Mouse (Mus musculus) heart, postnatal 0 days (tissue): Measurements from ENCODE around the gene Plk1. TPM values are rescaled to one million over a fixed set of nuclear protein-coding genes. Genes with fewer than 3 reads are reported as not detected.

Experiments
- ATAC-seq: fragments of 200-750 bp; cut with Nextera tagmentation; 2 replicates; pipeline ENCODE4 v1.8.0; 2017; ENCODE audit warnings: low read depth, moderate number of reproducible peaks, moderate library complexity; ENCODE audit not compliant: insufficient read depth
- DNase-seq: peaks from one replicate; pipeline ENCODE4 v3.0.0-alpha.2; 2016; ENCODE audit warnings: low spot score
- H3K27ac ChIP-seq: fragments of 300-500 bp; sonication (generic); 2 replicates; pipeline ENCODE4 v1.5.1; 2014; ENCODE audit warnings: low read depth, mild to moderate bottlenecking
- H3K27me3 ChIP-seq: fragments of 300-500 bp; sonication (generic); 2 replicates; pipeline ENCODE4 v1.6.1; 2014; ENCODE audit warnings: low read length, mixed read lengths; ENCODE audit not compliant: control insufficient read depth, insufficient read depth
- H3K36me3 ChIP-seq: fragments of 300-500 bp; sonication (generic); replicated peaks from 2 replicates; pipeline ENCODE4 v1.6.1; 2014; ENCODE audit warnings: low read length, mixed read lengths; ENCODE audit not compliant: control insufficient read depth, insufficient read depth
- H3K4me1 ChIP-seq: fragments of 300-500 bp; sonication (generic); 2 replicates; pipeline ENCODE4 v1.6.1; 2014; ENCODE audit warnings: antibody characterized with exemption; ENCODE audit not compliant: control insufficient read depth, insufficient read depth
- H3K4me2 ChIP-seq: fragments of 300-500 bp; sonication (generic); 2 replicates; pipeline ENCODE4 v1.6.1; 2014; ENCODE audit warnings: low read depth, mild to moderate bottlenecking, low read length, moderate library complexity
- H3K4me3 ChIP-seq: fragments of 300-500 bp; sonication (generic); 2 replicates; pipeline ENCODE4 v1.5.1; 2014; ENCODE audit warnings: low read depth, low read length
- H3K9ac ChIP-seq: fragments of 300-500 bp; sonication (generic); replicated peaks from 2 replicates; pipeline ENCODE4 v1.6.1; 2014; ENCODE audit warnings: low read depth, low read length, mixed read lengths
- H3K9me3 ChIP-seq: fragments of 300-500 bp; sonication (generic); replicated peaks from 2 replicates; pipeline ENCODE4 v1.6.1; 2016; ENCODE audit warnings: low read length; ENCODE audit not compliant: control insufficient read depth
- CTCF ChIP-seq: IDR thresholded peaks from 2 replicates; pipeline ENCODE4 v1.5.1; 2016; ENCODE audit warnings: antibody characterized with exemption, control low read depth, low read depth
- EP300 ChIP-seq: IDR thresholded peaks from 2 replicates; pipeline ENCODE4 v1.6.1; 2016; ENCODE audit warnings: antibody characterized with exemption, low read depth
- WGBS: fragments of 180-500 bp; shearing (Covaris S2); extraction: QIAGEN DNeasy Blood & Tissue Kit; methylation state at CpG from one replicate; pipeline ENCODE4 v1.1.7; 2014; 5-methylcytosine and 5-hydroxymethylcytosine counted together
- polyA plus RNA-seq: library from polyadenylated mRNA; unstranded; fragments of >200 nt; fragmentation: Nextera tagmentation; extraction: Ambion mirVana; gene quantifications from 2 replicates; pipeline ENCODE4 v1.2.1, GENCODE M21; 2015
- total RNA-seq: library from RNA; depleted of rRNA; stranded (reverse); fragments of >200 nt; gene quantifications from 2 replicates; pipeline ENCODE4 v1.2.3, GENCODE M21; 2014; ENCODE audit warnings: low replicate concordance

Gene Plk1
- total and polyA plus RNA-seq, 2 experiments from 2014 or later: 23.3 to 27.8 TPM

GRCm38 (mm10) chr7:122132497-122133337, 26.5 kb upstream of the Plk1 start, which contains the start of the genes Palb2 and Dctn5:
Gene Palb2, minus strand, starts transcription at chr7:122132985.
Gene Dctn5, plus strand, starts transcription at chr7:122133041.
- TF ChIP-seq CTCF (no peak), EP300 (no peak)
- Histone ChIP-seq H3K27ac (peak within 1 kb of the TSS; percentile 76), H3K4me1 (0 out of 2 replicates have a peak, but pooled peaks cover 11% of the 10 kb centered on the region), H3K36me3 (peaks cover 34% of the 10 kb centered on the region), H3K4me3 (peak within 1 kb of the TSS; percentile 87), H3K27me3 (no peaks in the 10 kb centered on the region), H3K9me3 (no peaks in the 10 kb centered on the region), H3K9ac (peak within 1 kb of the TSS; percentile 84), H3K4me2 (peak within 1 kb of the TSS; percentile 88)
- 0% methylated on average over 53 of the region's 54 CpGs for WGBS
- ATAC-seq (peak; percentile 100), DNase-seq (peak; percentile 96)

GRCm38 (mm10) chr7:122133338-122133625, 26.0 kb upstream of the Plk1 start:
- 13% methylated on average over 8 of the region's 8 CpGs for WGBS
- peak overlapping the region; percentile 87 for H3K4me3 ChIP-seq
- H3K4me2 ChIP-seq: peak overlapping the region; percentile 88
- peak overlapping the region; percentile 84 for H3K9ac ChIP-seq
- 0 out of 2 replicates have a peak, but pooled peaks cover 11% of the 10 kb centered on the region for H3K4me1 ChIP-seq
- no peak for DNase-seq
- no peak for TF ChIP-seq CTCF
- TF ChIP-seq EP300: no peak
- ATAC-seq: no peak
- H3K27me3 ChIP-seq: no peaks in the 10 kb centered on the region
- H3K9me3 ChIP-seq: no peaks in the 10 kb centered on the region
- peak overlapping the region; percentile 76 for H3K27ac ChIP-seq
- H3K36me3 ChIP-seq: peaks cover 34% of the 10 kb centered on the region

- 71% methylated on average over 10 of the region's 10 CpGs for WGBS
- no peak overlapping the region for H3K4me2 ChIP-seq
- no peak for DNase-seq
- TF ChIP-seq CTCF (0 out of 2 replicates have a peak, but pooled peaks have one; percentile 14), EP300 (no peak)
- H3K9me3 ChIP-seq: no peaks in the 10 kb centered on the region
- H3K4me1 ChIP-seq: 0 out of 2 replicates have a peak, but pooled peaks cover 11% of the 10 kb centered on the region
- H3K36me3 ChIP-seq: peaks cover 52% of the 10 kb centered on the region
- H3K27ac ChIP-seq: no peak overlapping the region
- no peak overlapping the region for H3K4me3 ChIP-seq
- no peak overlapping the region for H3K9ac ChIP-seq
- ATAC-seq: no peak
- H3K27me3 ChIP-seq: no peaks in the 10 kb centered on the region
Observed at GRCm38 (mm10) chr7:122135070-122135469, 24.2 kb upstream of the Plk1 start.

GRCm38 (mm10) chr7:122137071-122137470, 22.2 kb upstream of the Plk1 start:
- no peak overlapping the region for H3K4me2 ChIP-seq
- H3K4me3 ChIP-seq: no peak overlapping the region
- ATAC-seq (no peak), DNase-seq (no peak)
- 0 out of 2 replicates have a peak, but pooled peaks cover 7% of the 10 kb centered on the region for H3K4me1 ChIP-seq
- TF ChIP-seq EP300: no peak
- TF ChIP-seq CTCF: no peak
- H3K9me3 ChIP-seq: no peaks in the 10 kb centered on the region
- no peaks in the 10 kb centered on the region for H3K27me3 ChIP-seq
- H3K9ac ChIP-seq: no peak overlapping the region
- peaks cover 70% of the 10 kb centered on the region for H3K36me3 ChIP-seq
- H3K27ac ChIP-seq: no peak overlapping the region

- 82% methylated on average over 5 of the region's 5 CpGs for WGBS
- TF ChIP-seq CTCF (no peak), EP300 (no peak)
- Histone ChIP-seq H3K36me3 (peaks cover 79% of the 10 kb centered on the region), H3K27me3 (no peaks in the 10 kb centered on the region), H3K9ac (no peak overlapping the region), H3K4me2 (no peak overlapping the region), H3K4me1 (0 out of 2 replicates have a peak, but pooled peaks cover 3% of the 10 kb centered on the region), H3K4me3 (no peak overlapping the region), H3K27ac (no peak overlapping the region), H3K9me3 (no peaks in the 10 kb centered on the region)
- DNase-seq: no peak
- ATAC-seq: no peak
Observed at GRCm38 (mm10) chr7:122138190-122138589, 21.0 kb upstream of the Plk1 start.
